Mouse (Mus musculus) limb, embryonic 14.5 days (tissue): ENCODE data around the gene Phgr1. TPM values are rescaled to one million over a fixed set of nuclear protein-coding genes. Genes with fewer than 3 reads are reported as not detected.

ENCODE experiments used
- ATAC-seq: fragments of 200-750 bp; cut with Nextera tagmentation; 2 replicates; pipeline ENCODE4 v1.8.0; 2017; ENCODE audit warnings: low read depth, moderate number of reproducible peaks, moderate TSS enrichment; ENCODE audit not compliant: low FRiP score
- DNase-seq: peaks from one replicate; pipeline ENCODE4 v3.0.0-alpha.2; 2015; ENCODE audit warnings: low spot score
- H3K27ac ChIP-seq: fragments of 300-500 bp; sonication (generic); replicated peaks from 2 replicates; pipeline ENCODE4 v1.5.1; 2014; ENCODE audit warnings: low read depth, mild to moderate bottlenecking, low read length, moderate library complexity, mixed read lengths
- H3K27me3 ChIP-seq: fragments of 300-500 bp; sonication (generic); 2 replicates; pipeline ENCODE4 v1.6.1; 2014; ENCODE audit warnings: low read length, mixed read lengths; ENCODE audit not compliant: control insufficient read depth, insufficient read depth
- H3K36me3 ChIP-seq: fragments of 300-500 bp; sonication (generic); 2 replicates; pipeline ENCODE4 v1.6.1; 2014; ENCODE audit warnings: mild to moderate bottlenecking, low read length, moderate library complexity, mixed read lengths; ENCODE audit not compliant: control insufficient read depth, insufficient read depth
- H3K4me1 ChIP-seq: fragments of 300-500 bp; sonication (generic); 2 replicates; pipeline ENCODE4 v1.6.1; 2014; ENCODE audit warnings: antibody characterized with exemption, low read length, mixed read lengths; ENCODE audit not compliant: control insufficient read depth, insufficient read depth
- H3K4me2 ChIP-seq: fragments of 300-500 bp; sonication (generic); replicated peaks from 2 replicates; pipeline ENCODE4 v1.6.1; 2014; ENCODE audit warnings: low read depth, mild to moderate bottlenecking, low read length, moderate library complexity; ENCODE audit not compliant: severe bottlenecking
- H3K4me3 ChIP-seq: fragments of 300-500 bp; sonication (generic); replicated peaks from 2 replicates; pipeline ENCODE4 v1.5.1; 2014; ENCODE audit warnings: low read length
- H3K9ac ChIP-seq: fragments of 300-500 bp; sonication (generic); 2 replicates; pipeline ENCODE4 v1.6.1; 2014; ENCODE audit warnings: mild to moderate bottlenecking, low read depth, low read length, moderate library complexity; ENCODE audit not compliant: severe bottlenecking
- H3K9me3 ChIP-seq: fragments of 300-500 bp; sonication (generic); 2 replicates; pipeline ENCODE4 v1.6.1; 2016; ENCODE audit warnings: low read length; ENCODE audit not compliant: control insufficient read depth
- POLR2A ChIP-seq: fragments of 200-500 bp; IDR thresholded peaks from 2 replicates; pipeline ENCODE4 v1.8.0; 2012; ENCODE audit warnings: inconsistent platforms, mild to moderate bottlenecking, moderate library complexity, borderline replicate concordance; ENCODE audit not compliant: insufficient read depth, insufficient read length; ENCODE audit errors: extremely low read depth
- WGBS: fragments of 180-500 bp; shearing (Covaris S2); extraction: QIAGEN DNeasy Blood & Tissue Kit; methylation state at CpG from one replicate; pipeline ENCODE4 v1.1.7; 2014; 5-methylcytosine and 5-hydroxymethylcytosine counted together
- polyA plus RNA-seq, 2 experiments: library from polyadenylated mRNA; depleted of rRNA in 1 of 2; stranded (reverse) in 1 of 2; unstranded in 1 of 2; fragments of >200 nt; fragmentation: Nextera tagmentation in 1 of 2; extraction: Ambion mirVana in 1 of 2; gene quantifications; 2 replicates each; pipeline versions ENCODE4 v1.2.1 to v1.2.3; 2012 to 2014

Gene Phgr1
- polyA plus RNA-seq, 2 experiments: not detected

DNA sequence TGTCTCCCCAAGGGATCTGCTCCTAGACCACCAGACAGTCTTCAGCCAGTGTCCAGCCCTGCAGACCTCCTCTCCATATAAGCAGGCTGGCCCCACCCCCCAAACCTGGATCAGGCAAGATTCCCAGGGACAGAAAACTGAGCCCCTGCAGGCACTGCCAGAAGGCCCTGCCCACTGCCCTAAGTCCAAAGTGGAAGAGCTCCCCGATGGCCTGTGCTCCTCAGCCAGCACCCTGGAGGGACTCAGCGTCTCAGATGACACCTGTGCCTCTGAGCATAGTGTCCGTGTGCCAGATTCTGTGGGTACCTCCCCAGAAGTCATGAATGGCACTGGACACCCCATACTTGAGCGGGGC lies 19.7 kb downstream of the Phgr1 start:
- no peak overlapping the region for H3K27ac ChIP-seq
- H3K4me1 ChIP-seq: no peaks in the 10 kb centered on the region
- no peaks in the 10 kb centered on the region for H3K36me3 ChIP-seq
- 59% methylated on average over 4 of the region's 4 CpGs for WGBS
- no peaks in the 10 kb centered on the region; the same call in 1 of the 2 replicates for H3K27me3 ChIP-seq
- H3K9ac ChIP-seq: no peak overlapping the region
- ATAC-seq: no peak
- H3K4me2 ChIP-seq: no peak overlapping the region
- no peaks in the 10 kb centered on the region for H3K9me3 ChIP-seq
- no peak overlapping the region for H3K4me3 ChIP-seq
- no peak for TF ChIP-seq POLR2A
- DNase-seq: no peak

DNA sequence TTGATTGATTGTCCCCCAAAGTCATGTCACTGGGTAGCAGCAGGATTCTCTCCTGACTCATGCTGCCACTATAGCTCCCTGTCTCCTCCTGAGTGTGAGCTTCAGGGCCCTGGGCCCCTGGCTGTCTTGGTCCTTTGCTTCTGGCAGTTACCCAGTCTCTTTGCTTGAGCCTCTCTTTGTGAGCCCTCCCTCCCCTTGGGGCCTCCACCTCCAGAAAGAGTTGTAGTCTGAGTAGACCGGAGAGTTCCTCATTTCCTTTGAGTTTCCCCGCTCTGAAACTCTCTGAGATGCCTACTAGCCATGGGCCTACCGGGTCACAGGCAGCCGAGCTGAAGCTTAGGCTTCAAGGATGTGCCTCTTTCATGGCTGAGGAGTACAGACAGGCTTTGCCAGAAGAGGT lies 21.1 kb downstream of the Phgr1 start:
- ATAC-seq: no peak
- no peak for TF ChIP-seq POLR2A
- WGBS: 78% methylated on average over 4 of the region's 4 CpGs

DNA sequence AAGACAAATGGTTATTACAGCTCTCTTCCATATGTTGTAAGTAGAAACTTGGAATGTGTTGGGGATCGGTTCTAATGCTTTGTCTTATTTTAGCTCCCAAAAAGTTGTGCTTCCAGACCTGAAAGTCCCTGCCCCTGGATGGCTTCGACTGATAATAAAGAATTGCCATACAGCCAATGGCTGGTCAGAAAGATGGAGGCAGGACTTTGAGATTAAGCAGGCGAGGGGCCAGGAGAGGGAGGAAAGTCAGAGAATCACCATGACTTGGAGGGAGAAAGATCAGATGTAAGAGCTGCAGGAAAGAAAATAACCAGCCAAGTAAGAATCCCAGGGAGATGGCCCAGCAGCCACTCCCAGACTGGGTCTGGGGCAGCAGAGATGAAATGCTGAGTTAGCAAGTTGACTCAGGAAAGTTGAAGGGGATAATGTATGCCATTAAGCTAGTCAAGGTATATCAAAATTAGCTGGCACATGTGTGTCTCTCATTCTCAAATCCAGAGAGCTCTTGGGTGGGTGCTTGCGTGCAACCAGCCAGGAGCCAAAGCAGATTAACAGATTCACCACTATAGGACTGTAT lies 30.1 kb downstream of the Phgr1 start:
- no peaks in the 10 kb centered on the region for H3K36me3 ChIP-seq
- H3K4me3 ChIP-seq: no peak overlapping the region
- no peaks in the 10 kb centered on the region for H3K4me1 ChIP-seq
- H3K27me3 ChIP-seq: no peaks in the 10 kb centered on the region
- no peak overlapping the region for H3K27ac ChIP-seq
- H3K9ac ChIP-seq: no peak overlapping the region
- H3K4me2 ChIP-seq: no peak overlapping the region
- no peaks in the 10 kb centered on the region for H3K9me3 ChIP-seq
- DNase-seq: no peak
- ATAC-seq: no peak
- TF ChIP-seq POLR2A: no peak
- WGBS: 64% methylated on average over 4 of the region's 4 CpGs

More for the DNA sequence above, 21.1 kb downstream of the Phgr1 start:
- Histone ChIP-seq H3K9me3 (no peaks in the 10 kb centered on the region), H3K4me1 (no peaks in the 10 kb centered on the region), H3K36me3 (no peaks in the 10 kb centered on the region), H3K4me2 (no peak overlapping the region), H3K4me3 (no peak overlapping the region), H3K27me3 (no peaks in the 10 kb centered on the region; the same call in 1 of the 2 replicates), H3K9ac (no peak overlapping the region), H3K27ac (no peak overlapping the region)
- DNase-seq: no peak

DNA sequence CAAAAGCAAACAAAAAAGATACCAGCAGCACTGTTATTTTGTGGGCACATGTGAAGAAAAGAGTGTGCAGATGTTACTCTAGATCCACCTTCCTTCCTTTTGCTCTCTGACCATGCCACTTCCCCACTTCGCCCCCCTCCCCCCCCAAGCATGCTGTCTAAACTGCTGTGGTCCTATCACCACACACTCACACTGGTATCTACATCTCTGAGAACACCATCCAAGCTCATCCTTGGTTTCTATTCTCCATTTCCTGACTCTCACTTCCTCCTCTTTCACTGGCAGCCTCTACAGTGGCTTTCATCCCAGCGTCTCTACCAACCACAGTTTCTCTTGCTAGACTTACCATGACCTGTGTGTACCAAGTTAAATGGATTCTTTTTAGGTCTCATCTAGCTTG lies 31.9 kb downstream of the Phgr1 start:
- TF ChIP-seq POLR2A: no peak
- Histone ChIP-seq H3K9ac (no peak overlapping the region), H3K27me3 (no peaks in the 10 kb centered on the region), H3K36me3 (no peaks in the 10 kb centered on the region), H3K4me1 (no peaks in the 10 kb centered on the region), H3K4me2 (no peak overlapping the region), H3K4me3 (no peak overlapping the region), H3K27ac (no peak overlapping the region), H3K9me3 (no peaks in the 10 kb centered on the region)
- DNase-seq (no peak), ATAC-seq (no peak)
- WGBS: 76% methylated on average over 2 of the region's 2 CpGs

- Histone ChIP-seq H3K9me3 (no peaks in the 10 kb centered on the region), H3K36me3 (no peaks in the 10 kb centered on the region), H3K4me1 (no peaks in the 10 kb centered on the region), H3K27me3 (no peaks in the 10 kb centered on the region), H3K4me2 (no peak overlapping the region), H3K9ac (no peak overlapping the region), H3K27ac (no peak overlapping the region), H3K4me3 (no peak overlapping the region)
- DNase-seq (no peak), ATAC-seq (no peak)
- WGBS: 60% methylated on average over 3 of the region's 3 CpGs
- no peak for TF ChIP-seq POLR2A
Measured at GRCm38 (mm10) chr2:118805137-118805536, 32.6 kb downstream of the Phgr1 start.

DNA sequence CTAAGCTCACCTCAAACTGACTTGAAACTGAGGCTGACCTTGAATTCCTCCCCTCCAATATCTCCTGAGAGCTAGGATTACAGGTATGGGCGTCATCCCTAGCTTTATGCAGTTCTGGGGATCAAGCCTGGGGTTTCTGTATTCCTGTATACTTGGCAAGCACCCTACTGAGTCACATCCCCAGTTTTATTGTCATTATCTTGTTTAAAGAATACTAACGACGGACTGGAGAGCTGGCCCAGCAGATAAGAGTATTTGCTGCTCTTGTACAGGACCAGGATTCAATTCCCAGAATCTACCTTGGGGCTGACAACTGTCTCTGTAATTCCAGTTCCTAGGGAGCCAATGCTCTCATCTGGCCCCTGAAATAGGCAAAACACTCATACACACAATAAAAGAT lies 33.2 kb downstream of the Phgr1 start:
- ATAC-seq: no peak
- DNase-seq: no peak
- no peak overlapping the region for H3K27ac ChIP-seq
- H3K36me3 ChIP-seq: no peaks in the 10 kb centered on the region
- H3K9me3 ChIP-seq: no peaks in the 10 kb centered on the region
- no peaks in the 10 kb centered on the region for H3K27me3 ChIP-seq
- no peak overlapping the region for H3K4me2 ChIP-seq
- H3K9ac ChIP-seq: no peak overlapping the region
- no peaks in the 10 kb centered on the region for H3K4me1 ChIP-seq
- H3K4me3 ChIP-seq: no peak overlapping the region
- 30% methylated on average over 3 of the region's 3 CpGs for WGBS
- no peak for TF ChIP-seq POLR2A
